Mouse (Mus musculus) urinary bladder, postnatal 14 days (tissue): Measurements from ENCODE around the gene Trim40.
"Not testable (repeated sequence)": the region's sequence is repeated elsewhere in the genome, so short reads cannot be mapped to it uniquely, and the experiment has no call there.

Source experiments
- DNase-seq: peaks from one replicate; pipeline ENCODE4 v3.0.0; 2021; ENCODE audit warnings: low spot score

Gene Trim40

GRCm38 (mm10) chr17:36893387-36893786 lies 3.5 kb upstream of the Trim40 start:
- DNase-seq = no peak

- peak; percentile 29 for DNase-seq
Observed at GRCm38 (mm10) chr17:36892362-36892761, 2.4 kb upstream of the Trim40 start.

GRCm38 (mm10) chr17:36891496-36891895 lies 1.6 kb upstream of the Trim40 start:
- DNase-seq = not testable (repeated sequence)

- DNase-seq = no peak
Observed at GRCm38 (mm10) chr17:36885132-36885790, 4.7 kb downstream of the Trim40 start.

GRCm38 (mm10) chr17:36883350-36883749 lies 6.6 kb downstream of the Trim40 start:
- no peak for DNase-seq

- DNase-seq = no peak
Observed at GRCm38 (mm10) chr17:36874636-36875035, 15.3 kb downstream of the Trim40 start.

GRCm38 (mm10) chr17:36869955-36870810 lies 19.7 kb downstream of the Trim40 start:
- peak; percentile 41 for DNase-seq

GRCm38 (mm10) chr17:36869284-36869954 lies 20.5 kb downstream of the Trim40 start, which contains the start of gene Trim10:
Trim10 (plus strand) TSS chr17:36869574.
- no peak for DNase-seq

- no peak for DNase-seq
Observed at GRCm38 (mm10) chr17:36868836-36869235, 21.1 kb downstream of the Trim40 start.

GRCm38 (mm10) chr17:36866719-36867527 lies 23.0 kb downstream of the Trim40 start, which contains the start of gene Trim15:
Trim15 (minus strand) TSS chr17:36867210.
- DNase-seq = no peak

GRCm38 (mm10) chr17:36861680-36862079 lies 28.2 kb downstream of the Trim40 start:
- no peak for DNase-seq

- no peak for DNase-seq
Observed at GRCm38 (mm10) chr17:36858181-36858580, 31.7 kb downstream of the Trim40 start.

GRCm38 (mm10) chr17:36856236-36856635 lies 33.7 kb downstream of the Trim40 start:
- no peak for DNase-seq

GRCm38 (mm10) chr17:36855484-36855883 lies 34.4 kb downstream of the Trim40 start:
- no peak for DNase-seq

GRCm38 (mm10) chr17:36851627-36852026 lies 38.3 kb downstream of the Trim40 start:
- no peak for DNase-seq

- DNase-seq = no peak
Observed at GRCm38 (mm10) chr17:36851200-36851599, 38.7 kb downstream of the Trim40 start.

- no peak for DNase-seq
Observed at GRCm38 (mm10) chr17:36849992-36850391, 39.9 kb downstream of the Trim40 start.

- no peak for DNase-seq
Observed at GRCm38 (mm10) chr17:36848911-36849310, 41.0 kb downstream of the Trim40 start.

GRCm38 (mm10) chr17:36844725-36845124 lies 45.2 kb downstream of the Trim40 start:
- no peak for DNase-seq

GRCm38 (mm10) chr17:36844286-36844719 lies 45.6 kb downstream of the Trim40 start:
- no peak for DNase-seq

GRCm38 (mm10) chr17:36843696-36844095 lies 46.2 kb downstream of the Trim40 start:
- DNase-seq = no peak
